In the genomic region with DNA sequence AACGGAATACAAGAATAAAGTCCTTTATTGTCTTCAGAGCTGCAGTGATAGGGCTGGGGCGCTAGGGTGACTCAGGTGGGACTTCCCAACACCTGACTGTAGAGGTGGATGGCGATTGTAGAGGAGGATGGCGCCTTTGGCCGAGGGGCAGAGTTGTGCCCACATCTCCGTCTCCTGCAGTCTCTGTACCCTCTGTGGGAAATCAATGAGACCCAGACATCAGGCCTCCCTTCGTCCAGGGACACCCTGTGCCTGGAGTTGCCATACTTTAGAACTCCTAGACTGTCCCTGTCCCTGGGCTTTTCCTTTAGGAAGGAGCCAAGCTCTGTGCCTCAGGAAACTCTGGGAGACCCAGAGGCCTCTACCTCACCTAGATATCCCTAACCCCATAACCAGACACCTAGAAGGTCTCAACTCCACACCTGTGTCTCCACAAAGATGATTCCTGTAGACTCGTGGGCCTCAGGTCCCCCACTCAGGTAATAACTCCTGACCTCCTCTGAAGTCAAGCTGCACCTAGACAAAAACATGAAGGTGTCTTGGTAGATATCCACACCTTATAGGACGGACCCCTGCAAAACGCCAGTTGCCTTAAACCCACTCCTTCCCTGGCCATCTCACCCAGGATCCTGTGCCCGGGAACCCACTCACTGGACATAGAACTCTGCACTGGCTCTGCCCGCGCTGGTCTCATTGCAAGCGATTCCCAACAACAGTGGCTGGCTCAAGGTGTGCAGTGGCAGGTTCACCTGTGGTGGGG, we compare ENCODE assay signal across 8 mouse cellular contexts. TPM values are rescaled to one million over a fixed set of nuclear protein-coding genes. Genes with fewer than 3 reads are reported as not detected.
A peak's percentile ranks its signal among the peaks of the same experiment; 100 is the strongest.
DNase-seq lines count a peak whose midpoint lies in the region; ATAC-seq lines count a peak whose summit lies in the region.

No protein-coding gene starts in this region.

- H3K27ac ChIP-seq in neural tube, embryonic 11.5 days (ENCODE audit: low read depth, low read length), result peak overlapping the region; percentile 42; the same call in 1 of the 2 replicates
- peak overlapping the region; percentile 73 for H3K27ac ChIP-seq in limb, embryonic 13.5 days
- H3K27ac ChIP-seq in stomach, embryonic 14.5 days (ENCODE audit: low read length), result no peak overlapping the region

- H3K4me1 ChIP-seq in neural tube, embryonic 11.5 days (ENCODE audit: control insufficient read depth, insufficient read depth, low read length), result peaks cover 22% of the 10 kb centered on the region
- peaks cover 44% of the 10 kb centered on the region for H3K4me1 ChIP-seq in limb, embryonic 13.5 days
- H3K4me1 ChIP-seq in stomach, embryonic 14.5 days (ENCODE audit: control insufficient read depth, insufficient read depth, low read length), result peaks cover 25% of the 10 kb centered on the region

- H3K36me3 ChIP-seq in neural tube, embryonic 11.5 days (ENCODE audit: control insufficient read depth, insufficient read depth, low read length), result no peaks in the 10 kb centered on the region
- H3K36me3 ChIP-seq in limb, embryonic 13.5 days, result peaks cover 8% of the 10 kb centered on the region; the same call in 1 of the 2 replicates
- H3K36me3 ChIP-seq in stomach, embryonic 14.5 days (ENCODE audit: control insufficient read depth, insufficient read depth, low read length), result no peaks in the 10 kb centered on the region

- H3K9ac ChIP-seq in neural tube, embryonic 11.5 days (ENCODE audit: low read length), result peak overlapping the region; percentile 53
- H3K9ac ChIP-seq in limb, embryonic 13.5 days, result peak overlapping the region; percentile 65
- H3K9ac ChIP-seq in stomach, embryonic 14.5 days (replicated peaks; ENCODE audit: low read depth, low read length), result peak overlapping the region; percentile 40

- WGBS in neural tube, embryonic 11.5 days, result 58% methylated on average over 14 of the region's 14 CpGs
- 65% methylated on average over 14 of the region's 14 CpGs for WGBS in limb, embryonic 13.5 days
- WGBS in stomach, embryonic 14.5 days, result 57% methylated on average over 14 of the region's 14 CpGs

- no peaks in the 10 kb centered on the region for H3K27me3 ChIP-seq in neural tube, embryonic 11.5 days (ENCODE audit: control insufficient read depth, insufficient read depth, low read length)
- no peaks in the 10 kb centered on the region for H3K27me3 ChIP-seq in limb, embryonic 13.5 days
- no peaks in the 10 kb centered on the region for H3K27me3 ChIP-seq in stomach, embryonic 14.5 days (ENCODE audit: control insufficient read depth, insufficient read depth, low read length)

- peak; percentile 6 for DNase-seq in adrenal gland, postnatal 10 days
- no peak for DNase-seq in adrenal gland, postnatal 25 days
- no peak for DNase-seq in neural tube, embryonic 11.5 days (ENCODE audit: low spot score)
- DNase-seq in neural tube, embryonic 10.5 days (ENCODE audit: extremely low spot score, low spot score), result no peak
- no peak for DNase-seq in ovary, postnatal 10 days (ENCODE audit: low spot score)
- DNase-seq in right cerebral cortex, postnatal 14 days, result no peak

- H3K9me3 ChIP-seq in neural tube, embryonic 11.5 days (ENCODE audit: control insufficient read depth, low read length), result no peaks in the 10 kb centered on the region
- H3K9me3 ChIP-seq in limb, embryonic 13.5 days, result no peaks in the 10 kb centered on the region
- H3K9me3 ChIP-seq in stomach, embryonic 14.5 days (ENCODE audit: control insufficient read depth, low read depth, low read length), result no peaks in the 10 kb centered on the region

- peak overlapping the region; percentile 71 for H3K4me2 ChIP-seq in neural tube, embryonic 11.5 days (ENCODE audit: low read depth)
- H3K4me2 ChIP-seq in limb, embryonic 13.5 days (replicated peaks), result peak overlapping the region; percentile 92
- peak overlapping the region; percentile 92 for H3K4me2 ChIP-seq in stomach, embryonic 14.5 days (replicated peaks; ENCODE audit: low read depth, low read length)

- H3K4me3 ChIP-seq in neural tube, embryonic 11.5 days (ENCODE audit: low read depth, low read length), result peak overlapping the region; percentile 46
- peak overlapping the region; percentile 60 for H3K4me3 ChIP-seq in limb, embryonic 13.5 days
- peak overlapping the region; percentile 48 for H3K4me3 ChIP-seq in stomach, embryonic 14.5 days (ENCODE audit: low read depth, low read length)

- ATAC-seq in neural tube, embryonic 11.5 days (ENCODE audit: insufficient read depth, low FRiP score, low TSS enrichment), result no peak; the same call in 1 of the 2 replicates
- ATAC-seq in limb, embryonic 13.5 days (ENCODE audit: low FRiP score, low read depth), result no peak
- no peak for ATAC-seq in stomach, embryonic 14.5 days (ENCODE audit: insufficient number of reproducible peaks, insufficient read depth, low FRiP score, low read depth)

RNA-seq across cellular contexts. Expression of a gene that starts 0.8 kb away (rescaled TPM):
- total RNA-seq in adrenal gland, postnatal 10 days (2021), result 10 to 100 TPM; 46.0 to 58.5 TPM
- 46.9 and 50.3 TPM in 2 replicates for total RNA-seq in adrenal gland, postnatal 25 days (2021)
- 16.2 and 17.3 TPM in 2 replicates for polyA plus RNA-seq in neural tube, embryonic 11.5 days (2014; fragmentation: Nextera tagmentation; extraction: Ambion mirVana)
- polyA plus RNA-seq in limb, embryonic 13.5 days (2015; fragmentation: Nextera tagmentation; extraction: Ambion mirVana), result 22.2 and 25.9 TPM in 2 replicates
- 23.8 and 31.2 TPM in 2 replicates for polyA plus RNA-seq in stomach, embryonic 14.5 days (2014; fragmentation: Nextera tagmentation; extraction: Ambion mirVana)

RNA-seq across cellular contexts. Expression of a gene that starts 2.7 kb away (rescaled TPM):
- total RNA-seq in adrenal gland, postnatal 10 days (2021), result 10 to 100 TPM; 29.4 to 34.1 TPM
- total RNA-seq in adrenal gland, postnatal 25 days (2021), result 35.9 and 50.6 TPM in 2 replicates
- 19.6 and 20.5 TPM in 2 replicates for polyA plus RNA-seq in neural tube, embryonic 11.5 days (2014; fragmentation: Nextera tagmentation; extraction: Ambion mirVana)
- polyA plus RNA-seq in limb, embryonic 13.5 days (2015; fragmentation: Nextera tagmentation; extraction: Ambion mirVana), result 24.0 and 25.8 TPM in 2 replicates
- polyA plus RNA-seq in stomach, embryonic 14.5 days (2014; fragmentation: Nextera tagmentation; extraction: Ambion mirVana), result 15.3 and 19.6 TPM in 2 replicates

RNA-seq across cellular contexts. Expression of a gene that starts 2.7 kb away (rescaled TPM):
- total RNA-seq in adrenal gland, postnatal 10 days (2021), result 10 to 100 TPM; 13.3 to 21.3 TPM
- total RNA-seq in adrenal gland, postnatal 25 days (2021), result 15.9 and 19.5 TPM in 2 replicates
- 9.7 and 12.1 TPM in 2 replicates for polyA plus RNA-seq in neural tube, embryonic 11.5 days (2014; fragmentation: Nextera tagmentation; extraction: Ambion mirVana)
- polyA plus RNA-seq in limb, embryonic 13.5 days (2015; fragmentation: Nextera tagmentation; extraction: Ambion mirVana), result 11.9 and 13.6 TPM in 2 replicates
- polyA plus RNA-seq in stomach, embryonic 14.5 days (2014; fragmentation: Nextera tagmentation; extraction: Ambion mirVana), result 9.6 and 11.5 TPM in 2 replicates

RNA-seq across cellular contexts. Expression of a gene that starts 5.7 kb away (rescaled TPM):
- total RNA-seq in adrenal gland, postnatal 10 days (2021), result 100 to 1,000 TPM; 110 to 139 TPM
- total RNA-seq in adrenal gland, postnatal 25 days (2021), result 86.0 and 90.9 TPM in 2 replicates
- 27.8 and 29.4 TPM in 2 replicates for polyA plus RNA-seq in neural tube, embryonic 11.5 days (2014; fragmentation: Nextera tagmentation; extraction: Ambion mirVana)
- polyA plus RNA-seq in limb, embryonic 13.5 days (2015; fragmentation: Nextera tagmentation; extraction: Ambion mirVana), result 53.6 and 59.6 TPM in 2 replicates
- 38.5 and 44.7 TPM in 2 replicates for polyA plus RNA-seq in stomach, embryonic 14.5 days (2014; fragmentation: Nextera tagmentation; extraction: Ambion mirVana)

RNA-seq across cellular contexts. Expression of a gene that starts 12.9 kb away (rescaled TPM):
- total RNA-seq in adrenal gland, postnatal 10 days (2021), result 10 to 100 TPM; 70.7 to 71.4 TPM
- 102 and 139 TPM in 2 replicates for total RNA-seq in adrenal gland, postnatal 25 days (2021)
- 80.1 and 86.5 TPM in 2 replicates for polyA plus RNA-seq in neural tube, embryonic 11.5 days (2014; fragmentation: Nextera tagmentation; extraction: Ambion mirVana)
- 84.5 and 89.3 TPM in 2 replicates for polyA plus RNA-seq in limb, embryonic 13.5 days (2015; fragmentation: Nextera tagmentation; extraction: Ambion mirVana)
- 88.3 and 94.1 TPM in 2 replicates for polyA plus RNA-seq in stomach, embryonic 14.5 days (2014; fragmentation: Nextera tagmentation; extraction: Ambion mirVana)
